Mouse (Mus musculus) midbrain, embryonic 10.5 days (tissue): Measurements from ENCODE around the gene Hipk1. TPM values are rescaled to one million over a fixed set of nuclear protein-coding genes. Genes with fewer than 3 reads are reported as not detected.

ENCODE experiments used
- DNase-seq: peaks from one replicate; pipeline ENCODE4 v3.0.0-alpha.2; 2017; ENCODE audit warnings: low spot score
- H3K27ac ChIP-seq: fragments of 300-500 bp; sonication (generic); replicated peaks from 2 replicates; pipeline ENCODE4 v1.5.1; 2016; ENCODE audit warnings: mild to moderate bottlenecking
- H3K27me3 ChIP-seq: fragments of 300-500 bp; sonication (generic); 2 replicates; pipeline ENCODE4 v1.6.1; 2016; ENCODE audit warnings: low read depth, mild to moderate bottlenecking; ENCODE audit not compliant: poor library complexity, severe bottlenecking
- H3K36me3 ChIP-seq: fragments of 300-500 bp; sonication (generic); 2 replicates; pipeline ENCODE4 v1.6.1; 2016; ENCODE audit warnings: mild to moderate bottlenecking, moderate library complexity
- H3K4me1 ChIP-seq: fragments of 300-500 bp; sonication (generic); 2 replicates; pipeline ENCODE4 v1.6.1; 2016
- H3K4me3 ChIP-seq: fragments of 300-500 bp; sonication (generic); 2 replicates; pipeline ENCODE4 v1.5.1; 2016; ENCODE audit warnings: mild to moderate bottlenecking, moderate library complexity
- H3K9me3 ChIP-seq: fragments of 300-500 bp; sonication (generic); replicated peaks from 2 replicates; pipeline ENCODE4 v1.6.1; 2016; ENCODE audit warnings: mild to moderate bottlenecking
- WGBS: fragments of 180-500 bp; shearing (Covaris S2); methylation state at CpG from one replicate; pipeline ENCODE4 v1.1.7; 2016; 5-methylcytosine and 5-hydroxymethylcytosine counted together
- polyA plus RNA-seq: library from polyadenylated mRNA; unstranded; fragments of >200 nt; fragmentation: Nextera tagmentation; extraction: Ambion mirVana; gene quantifications from 2 replicates; pipeline ENCODE4 v1.2.1, GENCODE M21; 2016

Hipk1 gene
- polyA plus RNA-seq, 1 experiment from 2014 or later, result 9.9 TPM

DNA sequence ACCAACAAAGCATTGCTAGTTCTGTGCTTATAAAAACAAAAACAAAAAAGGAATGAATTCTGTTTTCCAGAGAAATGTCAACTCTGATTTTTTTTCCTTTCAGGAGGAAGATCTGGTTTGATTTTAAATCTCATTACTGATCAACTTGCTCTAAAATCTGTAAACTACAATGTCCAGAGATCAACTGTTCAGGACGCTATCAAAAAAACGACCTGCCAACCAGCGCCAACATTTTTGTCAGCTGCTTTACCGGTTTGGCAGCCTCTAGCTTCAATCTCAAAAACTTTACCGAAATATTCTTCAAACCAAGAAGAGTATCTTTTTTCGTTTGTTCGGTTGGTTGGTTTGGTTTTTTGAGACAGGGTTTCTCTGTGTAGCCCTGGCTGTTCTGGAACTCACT lies 2.3 kb downstream of the Hipk1 start:
- Histone ChIP-seq H3K4me3 (peak overlapping the region; percentile 96), H3K27ac (no peak overlapping the region), H3K4me1 (peaks cover 26% of the 10 kb centered on the region), H3K27me3 (no peaks in the 10 kb centered on the region), H3K9me3 (no peaks in the 10 kb centered on the region), H3K36me3 (no peaks in the 10 kb centered on the region)
- WGBS, result 88% methylated on average over 7 of the region's 7 CpGs
- no peak for DNase-seq

- DNase-seq, result no peak
- Histone ChIP-seq H3K9me3 (no peaks in the 10 kb centered on the region), H3K4me1 (peaks cover 26% of the 10 kb centered on the region), H3K27ac (no peak overlapping the region), H3K4me3 (no peak overlapping the region), H3K27me3 (no peaks in the 10 kb centered on the region), H3K36me3 (no peaks in the 10 kb centered on the region)
- WGBS, result 67% methylated on average over 7 of the region's 7 CpGs
Measured at GRCm38 (mm10) chr3:103787225-103787624, 4.1 kb downstream of the Hipk1 start.

DNA sequence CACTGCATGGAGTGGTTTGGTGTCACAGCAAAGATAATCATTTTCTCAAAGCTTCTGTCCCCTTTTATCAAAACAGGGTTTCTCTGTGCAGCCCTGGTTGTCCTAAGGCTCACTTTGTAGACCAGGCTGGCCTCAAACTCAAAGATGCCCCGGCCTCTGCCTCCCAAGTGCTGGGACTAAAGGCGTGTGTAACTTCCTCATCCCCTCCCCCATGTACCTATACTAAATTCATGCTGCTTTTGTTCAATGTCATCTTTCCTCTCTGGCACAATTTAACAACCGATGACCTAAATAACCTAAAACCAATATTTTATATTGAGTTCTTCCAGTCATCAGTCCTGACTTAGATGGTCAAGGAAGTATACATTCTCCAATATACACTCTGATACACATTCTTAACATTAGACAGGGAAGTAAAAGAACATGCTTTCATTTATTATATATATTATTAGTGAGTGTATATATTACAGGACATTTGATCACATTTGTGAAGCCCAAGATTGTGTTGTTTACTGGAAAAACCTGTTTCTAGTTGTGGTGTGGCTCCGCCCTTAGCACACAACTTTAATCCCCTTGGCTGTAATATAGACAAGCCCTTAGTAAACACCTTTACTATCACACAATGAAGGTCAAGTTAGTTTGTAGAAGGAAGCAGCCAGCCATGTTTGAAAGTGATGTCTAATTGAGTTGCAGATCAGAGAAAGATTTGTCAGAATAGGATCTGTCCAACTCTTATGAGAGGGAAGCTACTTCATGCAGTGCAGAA lies 8.3 kb downstream of the Hipk1 start:
- H3K36me3 ChIP-seq, result peaks cover 4% of the 10 kb centered on the region
- peaks cover 10% of the 10 kb centered on the region; the same call in 1 of the 2 replicates for H3K4me1 ChIP-seq
- 92% methylated on average over 4 of the region's 4 CpGs for WGBS
- DNase-seq, result no peak
- H3K9me3 ChIP-seq, result no peaks in the 10 kb centered on the region
- no peak overlapping the region for H3K4me3 ChIP-seq
- H3K27me3 ChIP-seq, result no peaks in the 10 kb centered on the region
- H3K27ac ChIP-seq, result no peak overlapping the region

DNA sequence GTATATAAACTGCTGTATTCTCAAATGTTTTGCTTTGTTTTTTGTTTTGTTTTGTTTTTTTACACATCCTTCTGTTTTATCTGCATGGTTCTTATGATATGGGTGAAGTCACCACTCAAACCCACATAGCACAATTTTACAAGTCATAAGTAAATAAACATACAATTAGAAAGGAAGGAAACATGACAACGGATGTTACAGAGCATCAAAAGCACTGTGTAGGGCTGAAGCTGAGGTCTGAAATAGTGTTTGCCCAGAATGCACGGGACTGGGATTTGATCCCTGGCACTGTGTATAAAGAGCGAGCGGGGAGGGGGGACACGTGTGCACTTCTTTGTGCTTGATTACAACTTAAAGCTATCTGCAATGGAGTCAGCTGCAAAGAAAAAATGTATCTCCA lies 10.6 kb downstream of the Hipk1 start:
- H3K9me3 ChIP-seq, result no peaks in the 10 kb centered on the region
- H3K4me1 ChIP-seq, result peaks cover 10% of the 10 kb centered on the region; the same call in 1 of the 2 replicates
- 85% methylated on average over 5 of the region's 5 CpGs for WGBS
- peaks cover 20% of the 10 kb centered on the region for H3K36me3 ChIP-seq
- H3K4me3 ChIP-seq, result no peak overlapping the region
- DNase-seq, result no peak
- H3K27me3 ChIP-seq, result no peaks in the 10 kb centered on the region
- H3K27ac ChIP-seq, result no peak overlapping the region

GRCm38 (mm10) chr3:103780271-103780670 lies 11.1 kb downstream of the Hipk1 start:
- H3K27me3 ChIP-seq, result no peaks in the 10 kb centered on the region
- H3K27ac ChIP-seq, result no peak overlapping the region
- 90% methylated on average over 3 of the region's 3 CpGs for whole genome bisulfite sequencing
- peaks cover 26% of the 10 kb centered on the region for H3K36me3 ChIP-seq
- no peaks in the 10 kb centered on the region for H3K9me3 ChIP-seq
- no peak overlapping the region for H3K4me3 ChIP-seq
- H3K4me1 ChIP-seq, result peaks cover 10% of the 10 kb centered on the region; the same call in 1 of the 2 replicates
- DNase-seq, result no peak

- H3K4me3 ChIP-seq, result no peak overlapping the region
- H3K36me3 ChIP-seq, result peaks cover 28% of the 10 kb centered on the region
- no peak overlapping the region for H3K27ac ChIP-seq
- WGBS, result 83% methylated on average over 7 of the region's 7 CpGs
- peaks cover 10% of the 10 kb centered on the region; the same call in 1 of the 2 replicates for H3K4me1 ChIP-seq
- no peaks in the 10 kb centered on the region for H3K27me3 ChIP-seq
- H3K9me3 ChIP-seq, result no peaks in the 10 kb centered on the region
- no peak for DNase-seq
Measured at GRCm38 (mm10) chr3:103779183-103779582, 12.2 kb downstream of the Hipk1 start.

DNA sequence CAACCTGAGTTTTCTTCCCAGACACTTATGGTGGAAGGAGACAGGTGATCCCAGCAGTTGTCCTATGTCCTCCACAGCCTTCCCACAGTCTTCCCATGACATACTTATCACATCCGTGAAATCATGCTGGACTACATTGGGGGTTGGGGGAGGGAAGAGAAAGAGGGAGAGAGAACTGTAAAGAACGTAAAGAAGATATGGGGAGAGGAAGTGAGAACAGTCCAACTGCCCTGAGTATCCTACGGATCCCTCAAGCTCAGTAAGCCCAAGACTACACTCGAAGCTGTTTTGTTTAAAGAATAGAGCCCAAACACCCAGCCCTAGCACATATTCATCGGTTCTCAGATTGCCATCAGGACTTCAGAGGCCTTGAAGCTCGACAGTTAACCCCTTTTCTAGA lies 12.7 kb downstream of the Hipk1 start:
- Histone ChIP-seq H3K27me3 (no peaks in the 10 kb centered on the region), H3K9me3 (no peaks in the 10 kb centered on the region), H3K4me3 (no peak overlapping the region), H3K4me1 (peaks cover 10% of the 10 kb centered on the region; the same call in 1 of the 2 replicates), H3K36me3 (peaks cover 33% of the 10 kb centered on the region), H3K27ac (no peak overlapping the region)
- no peak for DNase-seq
- WGBS, result 91% methylated on average over 6 of the region's 6 CpGs

- H3K36me3 ChIP-seq, result peaks cover 38% of the 10 kb centered on the region
- H3K27ac ChIP-seq, result no peak overlapping the region
- no peaks in the 10 kb centered on the region for H3K27me3 ChIP-seq
- DNase-seq, result no peak
- no peak overlapping the region for H3K4me3 ChIP-seq
- H3K4me1 ChIP-seq, result peaks cover 10% of the 10 kb centered on the region; the same call in 1 of the 2 replicates
- 94% methylated on average over 11 of the region's 11 CpGs for WGBS
- no peaks in the 10 kb centered on the region for H3K9me3 ChIP-seq
Measured at GRCm38 (mm10) chr3:103777940-103778339, 13.4 kb downstream of the Hipk1 start.

DNA sequence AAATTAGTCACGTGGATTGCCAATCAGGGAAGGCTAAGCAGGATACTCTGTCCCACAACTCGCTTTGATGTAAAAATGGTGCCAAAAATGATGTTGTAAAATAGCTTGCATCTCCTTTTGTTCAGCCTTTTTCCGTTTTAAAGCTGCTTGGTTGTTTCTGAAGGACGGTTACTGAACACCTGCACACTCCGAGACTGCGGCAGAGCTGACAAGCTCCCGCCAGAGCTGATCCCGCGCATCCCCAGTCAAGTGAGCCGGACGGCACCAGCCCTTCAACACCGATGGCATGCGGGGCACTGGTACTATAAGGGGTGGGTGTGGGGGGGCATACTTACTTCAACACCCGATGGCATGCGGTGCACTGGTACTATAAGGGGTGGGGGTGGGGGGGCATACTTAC lies 17.4 kb downstream of the Hipk1 start:
- no peaks in the 10 kb centered on the region for H3K27me3 ChIP-seq
- no peak overlapping the region for H3K4me3 ChIP-seq
- WGBS, result 90% methylated on average over 15 of the region's 15 CpGs
- no peaks in the 10 kb centered on the region for H3K9me3 ChIP-seq
- H3K36me3 ChIP-seq, result peaks cover 58% of the 10 kb centered on the region
- no peak for DNase-seq
- no peak overlapping the region for H3K27ac ChIP-seq
- no peaks in the 10 kb centered on the region for H3K4me1 ChIP-seq

- Histone ChIP-seq H3K27ac (no peak overlapping the region), H3K9me3 (no peaks in the 10 kb centered on the region), H3K27me3 (no peaks in the 10 kb centered on the region), H3K4me3 (no peak overlapping the region), H3K4me1 (no peaks in the 10 kb centered on the region), H3K36me3 (peaks cover 63% of the 10 kb centered on the region)
- WGBS, result 75% methylated on average over 3 of the region's 3 CpGs
- DNase-seq, result no peak
Measured at GRCm38 (mm10) chr3:103773508-103773907, 17.9 kb downstream of the Hipk1 start.

DNA sequence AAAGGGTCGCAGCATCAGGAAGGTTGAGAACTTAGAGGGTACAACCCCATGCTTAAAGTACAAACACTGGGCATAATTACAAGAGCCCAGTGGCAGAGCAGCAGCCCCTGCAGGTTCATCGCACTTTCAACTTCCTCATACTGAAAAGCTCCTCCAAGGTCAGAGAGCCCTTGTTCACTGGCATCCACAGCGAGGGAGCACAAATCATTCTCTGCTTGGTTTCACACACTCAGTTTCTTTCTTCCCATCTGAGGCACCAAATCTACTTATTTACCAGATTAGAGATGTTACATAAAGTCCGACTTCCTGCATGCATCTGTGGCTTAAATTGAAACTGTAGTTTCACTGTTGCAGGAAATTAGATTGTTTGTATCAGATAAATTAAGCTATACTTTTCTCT lies 18.5 kb downstream of the Hipk1 start:
- 88% methylated on average over 4 of the region's 4 CpGs for WGBS
- Histone ChIP-seq H3K4me1 (no peaks in the 10 kb centered on the region), H3K4me3 (no peak overlapping the region), H3K27me3 (no peaks in the 10 kb centered on the region), H3K27ac (no peak overlapping the region), H3K9me3 (no peaks in the 10 kb centered on the region), H3K36me3 (peaks cover 64% of the 10 kb centered on the region)
- no peak for DNase-seq

DNA sequence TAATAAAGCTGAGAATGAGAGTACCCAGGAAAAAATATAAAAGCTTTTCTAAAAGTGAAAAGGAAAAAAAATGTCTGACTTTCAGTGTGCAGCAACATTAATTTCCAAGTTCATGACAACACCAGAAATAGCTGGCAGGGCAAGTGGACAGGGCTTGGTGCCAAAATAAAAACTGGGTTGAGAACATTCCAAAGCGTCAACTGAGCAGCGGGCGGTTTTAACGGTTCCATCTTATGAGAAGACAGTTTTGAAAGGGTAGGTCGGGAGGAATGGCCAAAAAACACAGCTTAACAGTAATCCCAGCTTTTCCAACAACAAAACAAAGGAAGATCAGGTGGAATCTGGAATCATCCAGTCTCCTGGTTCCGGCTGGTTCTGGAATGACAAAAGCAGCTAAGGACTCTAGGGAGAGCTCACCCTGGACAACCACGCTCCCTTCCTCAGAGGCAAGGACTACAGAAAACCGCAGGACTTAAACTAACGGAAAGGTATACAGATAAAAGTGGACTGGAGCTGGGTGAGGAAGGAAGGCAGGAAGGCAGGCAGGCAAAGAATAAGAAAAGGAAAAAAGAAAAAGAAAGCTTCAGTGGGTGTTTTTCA lies 19.7 kb downstream of the Hipk1 start:
- no peaks in the 10 kb centered on the region for H3K4me1 ChIP-seq
- H3K27ac ChIP-seq, result no peak overlapping the region
- no peak for DNase-seq
- no peaks in the 10 kb centered on the region for H3K27me3 ChIP-seq
- H3K4me3 ChIP-seq, result no peak overlapping the region
- peaks cover 58% of the 10 kb centered on the region for H3K36me3 ChIP-seq
- WGBS, result 88% methylated on average over 9 of the region's 9 CpGs
- H3K9me3 ChIP-seq, result no peaks in the 10 kb centered on the region

DNA sequence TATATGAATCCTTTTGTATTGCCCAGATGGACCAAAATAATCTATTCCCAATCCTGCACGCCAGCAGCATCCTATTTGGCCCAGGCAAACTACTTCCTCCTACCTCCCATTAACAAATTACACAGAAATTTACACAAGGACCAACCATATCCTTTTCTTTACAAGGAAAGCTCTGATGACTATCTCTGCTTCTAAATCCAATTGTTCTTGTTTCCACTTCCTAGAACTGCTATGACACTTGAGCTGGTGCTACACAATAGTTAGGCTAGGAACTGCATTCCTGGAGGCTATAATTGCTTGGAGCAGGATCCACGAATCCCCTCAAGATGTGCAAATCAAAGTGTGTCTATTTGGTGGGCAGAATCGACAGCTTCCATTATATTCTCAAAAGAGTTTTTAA lies 24.6 kb downstream of the Hipk1 start:
- H3K9me3 ChIP-seq, result no peaks in the 10 kb centered on the region
- DNase-seq, result no peak
- no peaks in the 10 kb centered on the region for H3K27me3 ChIP-seq
- H3K4me1 ChIP-seq, result no peaks in the 10 kb centered on the region
- no peak overlapping the region for H3K27ac ChIP-seq
- 74% methylated on average over 3 of the region's 3 CpGs for WGBS
- peaks cover 64% of the 10 kb centered on the region for H3K36me3 ChIP-seq
- H3K4me3 ChIP-seq, result no peak overlapping the region
